9 mouse cellular contexts compared by ENCODE assay signal in the genomic region with DNA sequence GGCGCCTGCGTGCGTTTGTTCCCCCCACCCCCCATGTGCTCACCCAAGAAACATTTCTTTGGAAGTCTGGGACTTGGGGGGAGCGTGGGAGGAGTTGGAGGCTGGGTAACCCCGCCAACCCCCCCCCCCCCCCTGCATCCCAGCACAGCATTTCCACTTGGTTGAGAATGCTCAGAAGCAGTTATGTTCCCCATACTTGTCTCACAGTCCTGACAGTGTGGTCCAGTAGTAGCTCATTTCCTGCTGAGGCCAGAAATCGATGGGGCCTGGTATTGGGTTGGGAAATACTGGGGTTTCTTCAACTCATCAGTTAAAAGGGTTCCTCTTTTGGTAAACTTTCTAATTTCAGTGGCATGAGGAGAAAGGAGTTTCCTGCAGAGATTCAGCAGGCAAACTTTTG. TPM values are rescaled to one million over a fixed set of nuclear protein-coding genes. Genes with fewer than 3 reads are reported as not detected.
DNase-seq lines count a peak whose midpoint lies in the region; ATAC-seq and TF ChIP-seq lines count a peak whose summit lies in the region.
"Had no signal": no experiment of that assay in that cellular context is flagged by ENCODE, and none has a peak within 500 bp of the region (broad histone marks: within the 10 kb centered on the region; RNA-seq: fewer than 3 reads in every experiment).

No protein-coding gene starts in this region.

- H3K4me3 ChIP-seq in bone marrow macrophage, adult 2 months (ENCODE audit: insufficient read depth, low read length): peak overlapping the region; percentile 90
- H3K4me3 ChIP-seq in hindbrain, embryonic 12.5 days: peak overlapping the region; percentile 52
- H3K4me3 ChIP-seq in macrophage (ENCODE audit: inconsistent target): peak overlapping the region; percentile 61

- TF ChIP-seq CTCF in bone marrow macrophage, adult 2 months (IDR thresholded peaks at IDR 0.05; ENCODE audit: low read depth, low read length): no peak

- H3K4me2 ChIP-seq in hindbrain, embryonic 12.5 days (replicated peaks): peak overlapping the region; percentile 52

- 0 out of 2 replicates have a peak, but pooled peaks have one; percentile 18 for ATAC-seq in hindbrain, embryonic 12.5 days (ENCODE audit: low FRiP score)
- ATAC-seq in megakaryocyte-erythroid progenitor cell, adult 5-6 weeks (replicated peaks; ENCODE audit: low FRiP score, low TSS enrichment, poor library complexity, severe bottlenecking): no peak

- peaks cover 46% of the 10 kb centered on the region for H3K79me2 ChIP-seq in macrophage (ENCODE audit: inconsistent target)

- WGBS in hindbrain, embryonic 12.5 days: 17% methylated on average over 6 of the region's 6 CpGs
- 17% methylated on average over 1 of the region's 6 CpGs for WGBS in macrophage (ENCODE audit: missing documents)

- H3K27me3 ChIP-seq in hindbrain, embryonic 12.5 days: no peaks in the 10 kb centered on the region

- peak overlapping the region; percentile 81 for H3K27ac ChIP-seq in bone marrow macrophage, adult 2 months (ENCODE audit: insufficient read depth, low read depth, low read length)
- no peak overlapping the region for H3K27ac ChIP-seq in hindbrain, embryonic 12.5 days
- H3K27ac ChIP-seq in macrophage: peak overlapping the region; percentile 84

- H3K9me3 ChIP-seq in hindbrain, embryonic 12.5 days (replicated peaks): no peaks in the 10 kb centered on the region

- peaks cover 2% of the 10 kb centered on the region; the same call in 1 of the 2 replicates for H3K4me1 ChIP-seq in bone marrow macrophage, adult 2 months (ENCODE audit: control insufficient read depth, insufficient read depth, low read length)
- H3K4me1 ChIP-seq in hindbrain, embryonic 12.5 days: no peaks in the 10 kb centered on the region

- no peak for TF ChIP-seq POLR2A in bone marrow macrophage, adult 2 months (IDR thresholded peaks at IDR 0.05; ENCODE audit: borderline replicate concordance, low read depth, low read length)

- peak; percentile 19 to 32 for DNase-seq in heart, adult 18-20 months
- no peak for DNase-seq in heart, adult 8-10 months (ENCODE audit: low spot score)
- no peak for DNase-seq in layer of hippocampus, postnatal 36 days
- no peak for DNase-seq in gastrocnemius, postnatal 25 days

- no peaks in the 10 kb centered on the region for H3K36me3 ChIP-seq in hindbrain, embryonic 12.5 days
- H3K36me3 ChIP-seq in macrophage (ENCODE audit: inconsistent target): no peaks in the 10 kb centered on the region
- H3K36me3 ChIP-seq: G1E had no signal

- H3K9ac ChIP-seq in hindbrain, embryonic 12.5 days: 0 out of 2 replicates have a peak overlapping the region, but pooled peaks have one; percentile 55

RNA-seq across cellular contexts. Expression of a gene that starts 1.1 kb away (rescaled TPM):
- 10 to 100 TPM; 11.8 to 12.5 TPM for total RNA-seq in heart, adult 18-20 months (2021)
- 10 to 100 TPM; 10.9 to 14.8 (median 11.0) TPM for total RNA-seq in heart, adult 8-10 months (2022)
- 19.9 and 24.4 TPM in 2 replicates for polyA plus RNA-seq in bone marrow macrophage, adult 2 months (2012; ENCODE audit: insufficient read depth, insufficient read length, missing spikeins)
- 6.6 and 9.6 TPM in 2 replicates for polyA plus RNA-seq in hindbrain, embryonic 12.5 days (2016; fragmentation: Nextera tagmentation; extraction: Ambion mirVana)
- 100 to 1,000 TPM; 185 to 443 (median 295) TPM for total RNA-seq in macrophage (2018; cell fraction: chromatin; rRNA removed)
- total RNA-seq in macrophage (2018; cell fraction: cytosol; rRNA removed): 10 to 100 TPM; 33.0 to 57.7 (median 43.2) TPM
- total RNA-seq in macrophage (2018; cell fraction: nucleus; rRNA removed): 100 to 1,000 TPM; 127 to 308 (median 164) TPM
- polyA plus RNA-seq in macrophage (2018): 16.7 to 27.8 TPM (median 26.9 TPM) in 3 replicates
- 10 to 100 TPM; 24.9 to 28.7 TPM for total RNA-seq in layer of hippocampus, postnatal 36 days (2021)
- total RNA-seq in megakaryocyte-erythroid progenitor cell, adult 5-6 weeks (2014; fragmentation: Nextera tagmentation): 2.7 and 3.0 TPM in 2 replicates
- total RNA-seq in megakaryocyte-erythroid progenitor cell, adult 5-6 weeks (2017): 0.66 and 1.0 TPM in 2 replicates
- 1 to 10 TPM; 3.9 to 5.0 TPM for total RNA-seq in gastrocnemius, postnatal 25 days (2021)
- total RNA-seq: G1E had no signal
- polyA plus RNA-seq: G1E had no signal

Comparison
In these comparisons a context has a peak if more than half of its experiments do, and no peak if none do; other contexts are left out.
1. DNase-seq: peak in heart, adult 18-20 months (2 of 2); none in heart, adult 8-10 months (single experiment), layer of hippocampus, postnatal 36 days (0 of 2) and gastrocnemius, postnatal 25 days (single experiment).
2. Peak in every context shown above with its lines, with median percentiles within 50 percentile points of each other: H3K4me3 ChIP-seq.